ENCODE assay signal across 8 mouse cellular contexts in the genomic region with DNA sequence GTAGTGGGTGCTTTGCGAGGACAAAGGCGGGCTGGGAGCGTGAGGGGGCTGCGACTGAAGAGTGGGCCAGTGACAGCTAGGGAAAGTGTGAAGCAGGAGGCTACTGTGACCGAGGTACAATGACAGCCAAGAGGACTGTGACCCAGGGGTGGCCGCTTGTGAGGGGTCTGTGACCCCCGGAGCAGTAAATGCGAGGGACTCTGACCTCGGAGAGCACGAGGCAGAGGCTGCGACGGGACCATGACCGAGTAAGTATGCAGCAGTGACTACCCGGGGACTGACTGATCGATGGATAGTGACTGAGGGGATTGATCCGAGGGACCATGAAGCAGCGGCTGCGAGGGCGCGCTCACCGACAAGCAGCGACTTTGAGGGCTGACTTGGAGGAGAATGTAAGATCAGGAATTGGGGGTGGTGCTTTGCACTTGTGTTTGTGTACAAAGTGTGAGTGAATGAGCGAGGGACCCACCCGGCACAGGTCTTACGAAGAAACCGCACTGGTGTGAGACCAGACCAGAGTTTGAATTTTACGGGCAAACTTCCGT. TPM values are rescaled to one million over a fixed set of nuclear protein-coding genes. Genes with fewer than 3 reads are reported as not detected.
DNase-seq lines count a peak whose midpoint lies in the region; ATAC-seq lines count a peak whose summit lies in the region.

No protein-coding gene starts in this region.

- WGBS in heart, embryonic 13.5 days: 2% methylated on average over 28 of the region's 28 CpGs
- 2% methylated on average over 28 of the region's 28 CpGs for WGBS in limb, embryonic 11.5 days
- 1% methylated on average over 28 of the region's 28 CpGs for WGBS in midbrain, embryonic 11.5 days

- no peak for ATAC-seq in heart, embryonic 13.5 days (ENCODE audit: extremely low read depth, insufficient number of reproducible peaks, low FRiP score, low TSS enrichment)
- ATAC-seq in erythroblast, adult 5-6 weeks (replicated peaks; ENCODE audit: low FRiP score, poor library complexity, severe bottlenecking): peak; percentile 72
- ATAC-seq in limb, embryonic 11.5 days (ENCODE audit: insufficient number of reproducible peaks, low FRiP score, low TSS enrichment, low read depth): peak; percentile 75
- peak; percentile 86; the same call in 1 of the 2 replicates for ATAC-seq in midbrain, embryonic 11.5 days (ENCODE audit: low FRiP score)

- H3K27ac ChIP-seq in heart, embryonic 13.5 days (replicated peaks): peak overlapping the region; percentile 95
- H3K27ac ChIP-seq in limb, embryonic 11.5 days (replicated peaks; ENCODE audit: low read depth, low read length): no peak overlapping the region; the same call in 1 of the 2 replicates
- H3K27ac ChIP-seq in midbrain, embryonic 11.5 days (ENCODE audit: low read depth, low read length): peak overlapping the region; percentile 72; the same call in 1 of the 2 replicates

- peak overlapping the region; percentile 93 for H3K4me3 ChIP-seq in heart, embryonic 13.5 days
- H3K4me3 ChIP-seq in limb, embryonic 11.5 days (ENCODE audit: low read depth, low read length): peak overlapping the region; percentile 72
- peak overlapping the region; percentile 73 for H3K4me3 ChIP-seq in midbrain, embryonic 11.5 days (ENCODE audit: low read depth, low read length)

- peaks cover 40% of the 10 kb centered on the region for H3K4me1 ChIP-seq in heart, embryonic 13.5 days
- 0 out of 2 replicates have a peak, but pooled peaks cover 3% of the 10 kb centered on the region for H3K4me1 ChIP-seq in limb, embryonic 11.5 days (ENCODE audit: control insufficient read depth, insufficient read depth, low read length)
- peaks cover 8% of the 10 kb centered on the region for H3K4me1 ChIP-seq in midbrain, embryonic 11.5 days (ENCODE audit: control insufficient read depth, insufficient read depth, low read length)

- DNase-seq in heart, postnatal 36 days: no peak
- DNase-seq in ES-CJ7 (ENCODE audit: low read depth, low spot score): peak; percentile 17
- DNase-seq in limb, embryonic 11.5 days (ENCODE audit: low spot score): no peak
- DNase-seq in midbrain, embryonic 11.5 days (ENCODE audit: low spot score, missing footprints): no peak
- no peak for DNase-seq in ovary, postnatal 10 days (ENCODE audit: low spot score)
- DNase-seq in right cerebral cortex, adult 18-20 months: no peak

- no peaks in the 10 kb centered on the region for H3K27me3 ChIP-seq in heart, embryonic 13.5 days (replicated peaks)
- H3K27me3 ChIP-seq in limb, embryonic 11.5 days (ENCODE audit: control insufficient read depth, insufficient read depth, low read length): no peaks in the 10 kb centered on the region
- H3K27me3 ChIP-seq in midbrain, embryonic 11.5 days (ENCODE audit: control insufficient read depth, insufficient read depth, low read length): no peaks in the 10 kb centered on the region

- H3K9ac ChIP-seq in heart, embryonic 13.5 days: peak overlapping the region; percentile 96
- peak overlapping the region; percentile 74 for H3K9ac ChIP-seq in limb, embryonic 11.5 days (ENCODE audit: low read length)
- peak overlapping the region; percentile 70 for H3K9ac ChIP-seq in midbrain, embryonic 11.5 days (ENCODE audit: low read length)

- H3K4me2 ChIP-seq in heart, embryonic 13.5 days: peak overlapping the region; percentile 93
- peak overlapping the region; percentile 95 for H3K4me2 ChIP-seq in limb, embryonic 11.5 days (ENCODE audit: low read depth, severe bottlenecking)
- peak overlapping the region; percentile 91 for H3K4me2 ChIP-seq in midbrain, embryonic 11.5 days

- H3K36me3 ChIP-seq in heart, embryonic 13.5 days: no peaks in the 10 kb centered on the region
- H3K36me3 ChIP-seq in limb, embryonic 11.5 days (ENCODE audit: control insufficient read depth, insufficient read depth, low read length): no peaks in the 10 kb centered on the region
- H3K36me3 ChIP-seq in midbrain, embryonic 11.5 days (ENCODE audit: control insufficient read depth, insufficient read depth, low read length): no peaks in the 10 kb centered on the region

- intact Hi-C loops in heart, postnatal 36 days (cut with DNase I): loop anchor here (5.0 kb wide), 2 partner anchors 99 to 181 kb away; a partner anchor contains a TSS

- no peaks in the 10 kb centered on the region for H3K9me3 ChIP-seq in heart, embryonic 13.5 days
- no peaks in the 10 kb centered on the region for H3K9me3 ChIP-seq in limb, embryonic 11.5 days (ENCODE audit: control insufficient read depth, low read length)
- H3K9me3 ChIP-seq in midbrain, embryonic 11.5 days (ENCODE audit: control insufficient read depth, low read length): no peaks in the 10 kb centered on the region

RNA-seq across cellular contexts. Expression of a gene that starts 0.4 kb away (rescaled TPM):
- 35.4 and 41.5 TPM in 2 replicates for polyA plus RNA-seq in heart, embryonic 13.5 days (2015; fragmentation: Nextera tagmentation; extraction: Ambion mirVana)
- total RNA-seq in heart, postnatal 36 days (2021): 100 to 1,000 TPM; 127 to 141 TPM
- 73.6 and 103 TPM in 2 replicates for total RNA-seq in erythroblast, adult 5-6 weeks (2015; ENCODE audit: low replicate concordance)
- 164 and 198 TPM in 2 replicates for total RNA-seq in erythroblast, adult 5-6 weeks (2017; ENCODE audit: low replicate concordance)
- 35.6 and 37.0 TPM in 2 replicates for polyA plus RNA-seq in limb, embryonic 11.5 days (2014; fragmentation: Nextera tagmentation; extraction: Ambion mirVana)
- 41.6 and 42.3 TPM in 2 replicates for polyA plus RNA-seq in midbrain, embryonic 11.5 days (2014; fragmentation: Nextera tagmentation; extraction: Ambion mirVana)

RNA-seq across cellular contexts. Expression of a gene that starts 11.6 kb away (rescaled TPM):
- 23.1 and 26.9 TPM in 2 replicates for polyA plus RNA-seq in heart, embryonic 13.5 days (2015; fragmentation: Nextera tagmentation; extraction: Ambion mirVana)
- 1 to 10 TPM; 6.3 to 8.3 TPM for total RNA-seq in heart, postnatal 36 days (2021)
- 0.96 and 15.7 TPM in 2 replicates for total RNA-seq in erythroblast, adult 5-6 weeks (2015; ENCODE audit: low replicate concordance)
- 3.7 and 8.1 TPM in 2 replicates for total RNA-seq in erythroblast, adult 5-6 weeks (2017; ENCODE audit: low replicate concordance)
- 32.1 and 36.1 TPM in 2 replicates for polyA plus RNA-seq in limb, embryonic 11.5 days (2014; fragmentation: Nextera tagmentation; extraction: Ambion mirVana)
- polyA plus RNA-seq in midbrain, embryonic 11.5 days (2014; fragmentation: Nextera tagmentation; extraction: Ambion mirVana): 31.1 and 32.7 TPM in 2 replicates

RNA-seq across cellular contexts. Expression of a gene that starts 30.8 kb away (rescaled TPM):
- 0.12 TPM in 1 of 2 replicates, not detected in the other for polyA plus RNA-seq in heart, embryonic 13.5 days (2015; fragmentation: Nextera tagmentation; extraction: Ambion mirVana)
- total RNA-seq in heart, postnatal 36 days (2021): not detected
- total RNA-seq in erythroblast, adult 5-6 weeks (2015; ENCODE audit: low replicate concordance): not detected in 2 replicates
- total RNA-seq in erythroblast, adult 5-6 weeks (2017; ENCODE audit: low replicate concordance): 0.70 TPM in 1 of 2 replicates, not detected in the other
- polyA plus RNA-seq in limb, embryonic 11.5 days (2014; fragmentation: Nextera tagmentation; extraction: Ambion mirVana): not detected in 2 replicates
- polyA plus RNA-seq in midbrain, embryonic 11.5 days (2014; fragmentation: Nextera tagmentation; extraction: Ambion mirVana): not detected in 2 replicates

RNA-seq across cellular contexts. Expression of a gene that starts 56.6 kb away (rescaled TPM):
- 1.6 and 2.0 TPM in 2 replicates for polyA plus RNA-seq in heart, embryonic 13.5 days (2015; fragmentation: Nextera tagmentation; extraction: Ambion mirVana)
- total RNA-seq in heart, postnatal 36 days (2021): under 1 TPM; 0.38 to 0.44 TPM
- total RNA-seq in erythroblast, adult 5-6 weeks (2015; ENCODE audit: low replicate concordance): not detected in 2 replicates
- not detected in 2 replicates for total RNA-seq in erythroblast, adult 5-6 weeks (2017; ENCODE audit: low replicate concordance)
- 0.33 and 0.41 TPM in 2 replicates for polyA plus RNA-seq in limb, embryonic 11.5 days (2014; fragmentation: Nextera tagmentation; extraction: Ambion mirVana)
- polyA plus RNA-seq in midbrain, embryonic 11.5 days (2014; fragmentation: Nextera tagmentation; extraction: Ambion mirVana): 0.26 and 0.36 TPM in 2 replicates
